Mouse (Mus musculus): ENCODE measurements around the gene 9930111J21Rik1.
"Not testable (repeated sequence)": the region's sequence is repeated elsewhere in the genome, so short reads cannot be mapped to it uniquely, and the experiment has no call there.

DNA sequence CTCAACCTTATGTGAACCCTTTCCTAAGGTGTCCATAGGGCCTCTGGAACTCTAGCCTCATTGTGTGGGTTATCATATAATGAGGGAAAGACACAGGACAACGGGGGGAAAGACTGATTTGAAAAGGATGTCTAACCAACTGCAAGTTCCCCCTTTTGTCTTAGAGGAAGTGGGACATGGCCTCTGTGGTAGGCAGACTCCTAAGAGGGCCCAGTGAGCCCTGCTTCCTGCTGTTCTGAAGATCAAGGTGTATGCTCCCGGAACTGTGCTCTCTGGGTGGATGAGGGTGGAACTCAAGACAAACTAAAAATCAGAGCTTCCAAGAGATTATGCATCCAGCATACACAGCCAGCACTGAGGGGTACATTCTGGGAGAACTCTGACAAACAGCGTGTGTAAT, 9.0 kb upstream of the 9930111J21Rik1 start:
- TF ChIP-seq CTCF (IDR thresholded peaks at IDR 0.05 in 2 of 3, conservative IDR thresholded peaks at IDR 0.05 in 1 of 3; ENCODE audit: control insufficient read depth in 1 of 3, insufficient read depth in 1 of 3, low read depth in 2 of 3, low read length in 3 of 3, poor library complexity in 1 of 3, severe bottlenecking in 1 of 3); EP300 (IDR thresholded peaks at IDR 0.05; ENCODE audit: low read depth in 1 of 2, low read length in 2 of 2); ZC3H11A (IDR thresholded peaks at IDR 0.05; ENCODE audit: low read depth, low read length); MAZ (IDR thresholded peaks at IDR 0.05; ENCODE audit: low read depth, low read length); TBP (IDR thresholded peaks at IDR 0.05; ENCODE audit: low read depth, low read length); UBTF (IDR thresholded peaks at IDR 0.05; ENCODE audit: borderline replicate concordance, insufficient read depth, low read depth, low read length); POLR2A (IDR thresholded peaks at IDR 0.05; ENCODE audit: control insufficient read depth in 1 of 2, insufficient read depth in 1 of 2, low read depth in 1 of 2, low read length in 2 of 2, poor library complexity in 1 of 2); ETS1 (IDR thresholded peaks at IDR 0.05; ENCODE audit: low read depth, low read length); ELF1 (IDR thresholded peaks at IDR 0.05; ENCODE audit: low read depth, low read length); POLR2AphosphoS2 (IDR thresholded peaks at IDR 0.05; ENCODE audit: low read length): not testable (repeated sequence)

All from MEL (cell line).